Mouse (Mus musculus): ENCODE measurements around the gene Katnal1. TPM values are rescaled to one million over a fixed set of nuclear protein-coding genes. Genes with fewer than 3 reads are reported as not detected.

Katnal1 gene
- total and polyA plus RNA-seq, 3 experiments, result 12.8 to 14.8 TPM; not detected in 1

DNA sequence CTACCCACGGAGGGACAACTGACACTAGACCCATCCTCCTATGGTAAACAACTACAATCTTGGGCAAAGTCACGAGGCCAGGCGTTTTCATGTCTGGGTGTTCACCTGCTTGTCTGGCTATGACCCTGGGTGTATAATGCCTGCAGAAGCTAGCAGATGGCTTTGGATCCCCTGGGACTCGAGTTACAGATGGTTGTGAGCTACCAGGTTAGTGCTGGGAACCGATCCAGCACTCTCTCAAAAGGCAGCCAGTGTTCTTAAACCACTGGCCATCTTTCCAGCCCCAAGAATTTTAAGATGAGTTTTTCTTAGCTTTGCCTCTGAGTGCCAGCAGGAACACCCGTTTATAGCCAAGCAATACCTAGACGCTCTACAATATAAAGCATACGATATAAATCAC is 45.4 kb downstream of the Katnal1 start:
- Histone ChIP-seq H3K79me2 (ENCODE audit: control insufficient read depth, insufficient read depth, low read length, poor library complexity) (no peaks in the 10 kb centered on the region), H3K9me3 (replicated peaks; ENCODE audit: insufficient read depth, low read length) (no peaks in the 10 kb centered on the region), H3K36me3 (ENCODE audit: control insufficient read depth in 1 of 2, insufficient read depth in 2 of 2, low read length in 2 of 2) (peaks cover 0 to 5% of the 10 kb centered on the region in 2 experiments; a peak in 1 of 4 replicates), H3K27me3 (ENCODE audit: control insufficient read depth in 1 of 2, insufficient read depth in 2 of 2, low read length in 2 of 2) (no peaks in the 10 kb centered on the region), H3K9ac (ENCODE audit: control insufficient read depth, low read depth, low read length, poor library complexity, severe bottlenecking) (no peak overlapping the region), H3K4me1 (ENCODE audit: control insufficient read depth in 1 of 2, insufficient read depth in 2 of 2, low read length in 2 of 2) (no peaks in the 10 kb centered on the region), H3K27ac (ENCODE audit: control insufficient read depth, low read depth, low read length) (no peak overlapping the region), H3K4me3 (ENCODE audit: control insufficient read depth in 1 of 2, insufficient read depth in 1 of 2, low read depth in 2 of 2, low read length in 2 of 2) (no peak overlapping the region)
- DNase-seq (ENCODE audit: low read depth, low spot score), result no peak
- TF ChIP-seq BHLHE40 (IDR thresholded peaks at IDR 0.05; ENCODE audit: borderline replicate concordance, low read depth, low read length) (no peak), MAZ (IDR thresholded peaks at IDR 0.05; ENCODE audit: low read depth, low read length) (no peak), SMC3 (IDR thresholded peaks at IDR 0.05; ENCODE audit: low read depth, low read length) (no peak), POLR2A (IDR thresholded peaks at IDR 0.05; ENCODE audit: control insufficient read depth in 1 of 2, insufficient read depth in 1 of 2, low read depth in 1 of 2, low read length in 2 of 2, poor library complexity in 1 of 2) (no peak), NRF1 (IDR thresholded peaks at IDR 0.05; ENCODE audit: insufficient read depth, low read depth, low read length, poor library complexity, severe bottlenecking) (no peak), E2F4 (IDR thresholded peaks at IDR 0.05; ENCODE audit: borderline replicate concordance, low read depth, low read length) (no peak), RCOR1 (IDR thresholded peaks at IDR 0.05; ENCODE audit: low read depth, low read length) (no peak), ZMIZ1 (IDR thresholded peaks at IDR 0.05; ENCODE audit: low read depth, low read length) (no peak), USF1 (IDR thresholded peaks at IDR 0.05; ENCODE audit: low read depth, low read length) (no peak), MYB (IDR thresholded peaks at IDR 0.05; ENCODE audit: low read depth, low read length) (no peak), ZC3H11A (IDR thresholded peaks at IDR 0.05; ENCODE audit: low read depth, low read length) (no peak)

- H3K36me3 ChIP-seq (ENCODE audit: control insufficient read depth in 1 of 2, insufficient read depth in 2 of 2, low read length in 2 of 2), result 0 out of 4 replicates have a peak, but pooled peaks cover 0 to 2% of the 10 kb centered on the region in 2 experiments
- no peak overlapping the region for H3K27ac ChIP-seq (ENCODE audit: control insufficient read depth, low read depth, low read length)
- TF ChIP-seq ZC3H11A (IDR thresholded peaks at IDR 0.05; ENCODE audit: low read depth, low read length) (peak; percentile 44; the same call in 1 of the 2 replicates), HCFC1 (IDR thresholded peaks at IDR 0.05; ENCODE audit: low read depth, low read length) (no peak), MYC (IDR thresholded peaks at IDR 0.05; ENCODE audit: low read depth, low read length) (peak; percentile 91; the same call in 1 of the 2 replicates), MEF2A (IDR thresholded peaks at IDR 0.05; ENCODE audit: extremely low read depth, insufficient replicate concordance, low read depth, low read length, poor library complexity, severe bottlenecking) (no peak), ETS1 (IDR thresholded peaks at IDR 0.05; ENCODE audit: low read depth, low read length) (no peak), POLR2AphosphoS5 (IDR thresholded peaks at IDR 0.05; ENCODE audit: borderline replicate concordance, low read depth, low read length) (no peak), EP300 (IDR thresholded peaks at IDR 0.05; ENCODE audit: low read depth in 1 of 2, low read length in 2 of 2) (no peak), USF1 (IDR thresholded peaks at IDR 0.05; ENCODE audit: low read depth, low read length) (no peak), RCOR1 (IDR thresholded peaks at IDR 0.05; ENCODE audit: low read depth, low read length) (no peak), MAX (IDR thresholded peaks at IDR 0.05; ENCODE audit: low read length) (no peak), TCF12 (IDR thresholded peaks at IDR 0.05; ENCODE audit: low read depth, low read length) (no peak), MAZ (IDR thresholded peaks at IDR 0.05; ENCODE audit: low read depth, low read length) (no peak), USF2 (IDR thresholded peaks at IDR 0.05; ENCODE audit: borderline replicate concordance in 1 of 2, insufficient read depth in 1 of 2, low read depth in 1 of 2, low read length in 2 of 2) (no peak), KAT2A (conservative IDR thresholded peaks at IDR 0.05; ENCODE audit: low read depth, low read length) (no peak), E2F4 (IDR thresholded peaks at IDR 0.05; ENCODE audit: borderline replicate concordance, low read depth, low read length) (no peak), CTCF (IDR thresholded peaks at IDR 0.05 in 2 of 3, conservative IDR thresholded peaks at IDR 0.05 in 1 of 3; ENCODE audit: control insufficient read depth in 1 of 3, insufficient read depth in 1 of 3, low read depth in 2 of 3, low read length in 3 of 3, poor library complexity in 1 of 3, severe bottlenecking in 1 of 3) (peak; percentile 66 to 83 (median 82)), TAL1 (IDR thresholded peaks at IDR 0.05; ENCODE audit: low read length) (no peak), POLR2AphosphoS2 (IDR thresholded peaks at IDR 0.05; ENCODE audit: low read length) (no peak), TBP (IDR thresholded peaks at IDR 0.05; ENCODE audit: low read depth, low read length) (no peak), ELF1 (IDR thresholded peaks at IDR 0.05; ENCODE audit: low read depth, low read length) (no peak), MAFK (IDR thresholded peaks at IDR 0.05; ENCODE audit: borderline replicate concordance, low read depth, low read length) (no peak), JUND (IDR thresholded peaks at IDR 0.05; ENCODE audit: low read depth, low read length) (no peak), SIN3A (IDR thresholded peaks at IDR 0.05; ENCODE audit: low read length) (no peak), GATA1 (IDR thresholded peaks at IDR 0.05; ENCODE audit: low read depth, low read length) (no peak), RAD21 (IDR thresholded peaks at IDR 0.05; ENCODE audit: low read depth, low read length) (peak; percentile 79), MYB (IDR thresholded peaks at IDR 0.05; ENCODE audit: low read depth, low read length) (no peak), ZMIZ1 (IDR thresholded peaks at IDR 0.05; ENCODE audit: low read depth, low read length) (no peak)
Observed at GRCm38 (mm10) chr5:148879218-148879617, 49.9 kb downstream of the Katnal1 start.

More at GRCm38 (mm10) chr5:148879218-148879617, 49.9 kb downstream of the Katnal1 start:
- no peaks in the 10 kb centered on the region for H3K9me3 ChIP-seq (replicated peaks; ENCODE audit: insufficient read depth, low read length)
- H3K79me2 ChIP-seq (ENCODE audit: control insufficient read depth, insufficient read depth, low read length, poor library complexity), result no peaks in the 10 kb centered on the region
- H3K4me1 ChIP-seq (ENCODE audit: control insufficient read depth in 1 of 2, insufficient read depth in 2 of 2, low read length in 2 of 2), result no peaks in the 10 kb centered on the region
- no peaks in the 10 kb centered on the region for H3K27me3 ChIP-seq (ENCODE audit: control insufficient read depth in 1 of 2, insufficient read depth in 2 of 2, low read length in 2 of 2)
- H3K9ac ChIP-seq (ENCODE audit: control insufficient read depth, low read depth, low read length, poor library complexity, severe bottlenecking), result no peak overlapping the region
- peak; percentile 70 for DNase-seq (ENCODE audit: low read depth, low spot score)
- no peak overlapping the region for H3K4me3 ChIP-seq (ENCODE audit: control insufficient read depth in 1 of 2, insufficient read depth in 1 of 2, low read depth in 2 of 2, low read length in 2 of 2)
